16 mouse cellular contexts compared by ENCODE assay signal in the genomic region with DNA sequence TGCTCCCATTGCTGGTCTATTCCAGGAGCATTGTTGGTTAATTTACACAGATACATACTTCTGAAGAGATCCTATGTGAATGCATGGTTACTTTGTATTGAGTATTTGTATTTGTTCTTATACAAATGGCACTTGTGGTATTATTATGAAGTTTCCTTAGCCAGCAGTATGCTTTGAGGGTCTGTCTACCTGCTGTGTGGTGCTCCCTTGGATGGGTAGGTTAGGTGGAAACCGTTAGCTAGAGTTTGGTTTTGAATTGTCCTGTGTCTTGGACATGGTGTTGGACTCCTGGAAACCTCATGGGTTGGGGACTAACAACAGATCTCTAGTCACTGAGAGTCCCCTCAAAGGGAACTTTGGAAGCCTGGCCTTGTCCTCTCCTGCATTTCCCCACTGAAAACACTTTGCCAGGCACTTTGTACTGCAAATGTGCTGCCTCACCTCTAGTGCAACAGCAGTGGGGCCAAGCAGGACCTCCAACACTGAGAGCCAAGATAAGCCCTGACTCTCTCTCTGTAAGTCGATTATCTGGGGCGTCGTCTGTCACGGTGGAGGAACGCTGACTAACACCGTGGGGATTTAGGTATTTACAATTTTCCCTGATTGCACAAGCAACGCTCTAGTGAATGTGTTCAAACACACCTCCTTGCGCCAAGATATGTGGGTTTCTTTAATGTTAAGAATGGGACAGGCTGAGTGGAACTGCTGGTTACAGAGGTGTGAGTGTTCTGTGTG. TPM values are rescaled to one million over a fixed set of nuclear protein-coding genes. Genes with fewer than 3 reads are reported as not detected.
DNase-seq lines count a peak whose midpoint lies in the region; ATAC-seq and TF ChIP-seq lines count a peak whose summit lies in the region.
"Had no signal": no experiment of that assay in that cellular context is flagged by ENCODE, and none has a peak within 500 bp of the region (broad histone marks: within the 10 kb centered on the region; RNA-seq: fewer than 3 reads in every experiment).

No protein-coding gene starts in this region.

- H3K4me1 ChIP-seq in heart, embryonic 10.5 days: peaks cover 23% of the 10 kb centered on the region
- H3K4me1 ChIP-seq in heart, adult 2 months (ENCODE audit: control insufficient read depth, insufficient read depth, low read length): peaks cover 12% of the 10 kb centered on the region
- peaks cover 28% of the 10 kb centered on the region for H3K4me1 ChIP-seq in liver, embryonic 12.5 days
- H3K4me1 ChIP-seq: limb, embryonic 15.5 days; midbrain, embryonic 12.5 days had no signal

- ATAC-seq in liver, embryonic 12.5 days: peak; percentile 99

- H3K9ac ChIP-seq in heart, adult 2 months (ENCODE audit: low read depth, low read length): no peak overlapping the region
- no peak overlapping the region for H3K9ac ChIP-seq in liver, embryonic 12.5 days
- H3K9ac ChIP-seq: limb, embryonic 15.5 days; midbrain, embryonic 12.5 days had no signal

- H3K36me3 ChIP-seq in heart, embryonic 10.5 days: no peaks in the 10 kb centered on the region
- H3K36me3 ChIP-seq in heart, adult 2 months (ENCODE audit: control insufficient read depth, insufficient read depth, low read length): no peaks in the 10 kb centered on the region
- H3K36me3 ChIP-seq in liver, embryonic 12.5 days: no peaks in the 10 kb centered on the region
- H3K36me3 ChIP-seq: limb, embryonic 15.5 days; midbrain, embryonic 12.5 days had no signal

- 27% methylated on average over 9 of the region's 9 CpGs for WGBS in heart, embryonic 10.5 days
- WGBS in heart, adult 2 months: 66% methylated on average over 9 of the region's 9 CpGs
- WGBS in liver, embryonic 12.5 days (ENCODE audit: insufficient replicate concordance): 17% methylated on average over 9 of the region's 9 CpGs

- TF ChIP-seq POLR2A in heart, adult 2 months (IDR thresholded peaks at IDR 0.05; ENCODE audit: insufficient read depth, low read depth, low read length): no peak

- peak overlapping the region; percentile 43 for H3K4me2 ChIP-seq in liver, embryonic 12.5 days
- H3K4me2 ChIP-seq: limb, embryonic 15.5 days; midbrain, embryonic 12.5 days had no signal

- DNase-seq in heart, embryonic 10.5 days (ENCODE audit: low spot score): peak; percentile 90
- DNase-seq in heart, adult 2 months: no peak
- peak; percentile 58 for DNase-seq in c-Kit-positive CD71-positive TER-119-negative erythroid progenitor cells, embryonic 14.5 days (ENCODE audit: low read depth)
- peak; percentile 34 for DNase-seq in retina, postnatal 7 days (ENCODE audit: low read depth, low spot score)
- DNase-seq in testis, postnatal 10 days (ENCODE audit: low spot score): no peak
- DNase-seq in layer of hippocampus, adult 9-10 months (ENCODE audit: low spot score): no peak
- DNase-seq in gastrocnemius, postnatal 10 days: no peak
- DNase-seq: adrenal gland, adult 8-10 months; cerebellum, adult 9-10 months; gastrocnemius, postnatal 14 days; kidney, adult 11 months; kidney, postnatal 14 days; thymus, postnatal 36 days had no signal

- no peak overlapping the region for H3K4me3 ChIP-seq in heart, embryonic 10.5 days
- no peak overlapping the region for H3K4me3 ChIP-seq in heart, adult 2 months
- H3K4me3 ChIP-seq in liver, embryonic 12.5 days: no peak overlapping the region
- H3K4me3 ChIP-seq: limb, embryonic 15.5 days; midbrain, embryonic 12.5 days had no signal

- no peaks in the 10 kb centered on the region for H3K79me2 ChIP-seq in heart, adult 2 months (replicated peaks; ENCODE audit: control insufficient read depth, insufficient read depth, low read length)

- no peak for TF ChIP-seq EP300 in heart, adult 2 months (IDR thresholded peaks at IDR 0.05; ENCODE audit: insufficient read depth, low read depth, low read length)

- intact Hi-C loops in heart, adult 2 months (cut with DNase I): no loop called here

- peaks cover 26% of the 10 kb centered on the region; the same call in 1 of the 2 replicates for H3K27me3 ChIP-seq in heart, embryonic 10.5 days (ENCODE audit: insufficient read depth, poor library complexity, severe bottlenecking)
- no peaks in the 10 kb centered on the region for H3K27me3 ChIP-seq in heart, adult 2 months (ENCODE audit: control insufficient read depth, insufficient read depth, low read length)
- peaks cover 19% of the 10 kb centered on the region for H3K27me3 ChIP-seq in liver, embryonic 12.5 days (replicated peaks)
- H3K27me3 ChIP-seq: limb, embryonic 15.5 days; midbrain, embryonic 12.5 days had no signal

- no peak for TF ChIP-seq CTCF in heart, adult 2 months (IDR thresholded peaks at IDR 0.05)

- no peaks in the 10 kb centered on the region for H3K9me3 ChIP-seq in heart, embryonic 10.5 days
- no peaks in the 10 kb centered on the region for H3K9me3 ChIP-seq in liver, embryonic 12.5 days (replicated peaks)
- H3K9me3 ChIP-seq: limb, embryonic 15.5 days; midbrain, embryonic 12.5 days had no signal

- H3K27ac ChIP-seq in heart, embryonic 10.5 days: no peak overlapping the region
- H3K27ac ChIP-seq in heart, adult 2 months: no peak overlapping the region
- H3K27ac ChIP-seq in liver, embryonic 12.5 days: peak overlapping the region; percentile 85
- H3K27ac ChIP-seq: midbrain, embryonic 12.5 days had no signal

RNA-seq across cellular contexts. Expression of a gene that starts 13.3 kb away (rescaled TPM):
- polyA plus RNA-seq in heart, embryonic 10.5 days (2016; fragmentation: Nextera tagmentation; extraction: Ambion mirVana): 39.3 and 54.0 TPM in 2 replicates
- 100 to 1,000 TPM; 142 to 163 TPM for total RNA-seq in heart, adult 2 months (2021)
- 68.0 and 89.8 TPM in 2 replicates for polyA plus RNA-seq in heart, adult 2 months (2012; rRNA removed)
- 23.6 and 25.8 TPM in 2 replicates for polyA plus RNA-seq in liver, embryonic 12.5 days (2016; fragmentation: Nextera tagmentation; extraction: Ambion mirVana)
- total RNA-seq in gastrocnemius, postnatal 10 days (2021): 10 to 100 TPM; 54.8 to 73.5 TPM

Comparison
In these comparisons a context has a peak if more than half of its experiments do, and no peak if none do; other contexts are left out.
1. DNase-seq: peak in heart, embryonic 10.5 days (single experiment), c-Kit-positive CD71-positive TER-119-negative erythroid progenitor cells, embryonic 14.5 days (single experiment) and retina, postnatal 7 days (single experiment); none in heart, adult 2 months (0 of 2), testis, postnatal 10 days (single experiment), layer of hippocampus, adult 9-10 months (single experiment) and gastrocnemius, postnatal 10 days (single experiment).